Mouse (Mus musculus) limb, embryonic 11.5 days (tissue): ENCODE data around the gene Psmg3. TPM values are rescaled to one million over a fixed set of nuclear protein-coding genes. Genes with fewer than 3 reads are reported as not detected.

Experiments
- ATAC-seq: fragments of 200-750 bp; cut with Nextera tagmentation; 2 replicates; pipeline ENCODE4 v1.8.0; 2017; ENCODE audit warnings: low read depth; ENCODE audit not compliant: insufficient number of reproducible peaks, low FRiP score, low TSS enrichment
- DNase-seq: peaks from one replicate; pipeline ENCODE4 v3.0.0-alpha.2; 2015; ENCODE audit warnings: low spot score
- H3K27ac ChIP-seq: fragments of 300-500 bp; sonication (generic); replicated peaks from 2 replicates; pipeline ENCODE4 v1.5.1; 2014; ENCODE audit warnings: low read depth, mild to moderate bottlenecking, low read length
- H3K27me3 ChIP-seq: fragments of 300-500 bp; sonication (generic); 2 replicates; pipeline ENCODE4 v1.6.1; 2014; ENCODE audit warnings: mild to moderate bottlenecking, low read length, mixed read lengths; ENCODE audit not compliant: control insufficient read depth, insufficient read depth
- H3K36me3 ChIP-seq: fragments of 300-500 bp; sonication (generic); 2 replicates; pipeline ENCODE4 v1.6.1; 2014; ENCODE audit warnings: mild to moderate bottlenecking, low read length, moderate library complexity, mixed read lengths; ENCODE audit not compliant: control insufficient read depth, insufficient read depth
- H3K4me1 ChIP-seq: fragments of 300-500 bp; sonication (generic); 2 replicates; pipeline ENCODE4 v1.6.1; 2014; ENCODE audit warnings: low read length, mixed read lengths; ENCODE audit not compliant: control insufficient read depth, insufficient read depth
- H3K4me2 ChIP-seq: fragments of 300-500 bp; sonication (generic); 2 replicates; pipeline ENCODE4 v1.6.1; 2014; ENCODE audit warnings: low read depth, mild to moderate bottlenecking, moderate library complexity; ENCODE audit not compliant: severe bottlenecking
- H3K4me3 ChIP-seq: fragments of 300-500 bp; sonication (generic); 2 replicates; pipeline ENCODE4 v1.5.1; 2014; ENCODE audit warnings: low read depth, low read length
- H3K9ac ChIP-seq: fragments of 300-500 bp; sonication (generic); 2 replicates; pipeline ENCODE4 v1.6.1; 2014; ENCODE audit warnings: mild to moderate bottlenecking, low read length
- H3K9me3 ChIP-seq: fragments of 300-500 bp; sonication (generic); 2 replicates; pipeline ENCODE4 v1.6.1; 2016; ENCODE audit warnings: low read length; ENCODE audit not compliant: control insufficient read depth
- WGBS: fragments of 180-500 bp; shearing (Covaris S2); extraction: QIAGEN DNeasy Blood & Tissue Kit; methylation state at CpG from one replicate; pipeline ENCODE4 v1.1.7; 2014; 5-methylcytosine and 5-hydroxymethylcytosine counted together
- polyA plus RNA-seq: library from polyadenylated mRNA; unstranded; fragments of >200 nt; fragmentation: Nextera tagmentation; extraction: Ambion mirVana; gene quantifications from 2 replicates; pipeline ENCODE4 v1.2.1, GENCODE M21; 2014

The Psmg3 gene
- polyA plus RNA-seq, result 75.0 and 82.9 TPM in 2 replicates

DNA sequence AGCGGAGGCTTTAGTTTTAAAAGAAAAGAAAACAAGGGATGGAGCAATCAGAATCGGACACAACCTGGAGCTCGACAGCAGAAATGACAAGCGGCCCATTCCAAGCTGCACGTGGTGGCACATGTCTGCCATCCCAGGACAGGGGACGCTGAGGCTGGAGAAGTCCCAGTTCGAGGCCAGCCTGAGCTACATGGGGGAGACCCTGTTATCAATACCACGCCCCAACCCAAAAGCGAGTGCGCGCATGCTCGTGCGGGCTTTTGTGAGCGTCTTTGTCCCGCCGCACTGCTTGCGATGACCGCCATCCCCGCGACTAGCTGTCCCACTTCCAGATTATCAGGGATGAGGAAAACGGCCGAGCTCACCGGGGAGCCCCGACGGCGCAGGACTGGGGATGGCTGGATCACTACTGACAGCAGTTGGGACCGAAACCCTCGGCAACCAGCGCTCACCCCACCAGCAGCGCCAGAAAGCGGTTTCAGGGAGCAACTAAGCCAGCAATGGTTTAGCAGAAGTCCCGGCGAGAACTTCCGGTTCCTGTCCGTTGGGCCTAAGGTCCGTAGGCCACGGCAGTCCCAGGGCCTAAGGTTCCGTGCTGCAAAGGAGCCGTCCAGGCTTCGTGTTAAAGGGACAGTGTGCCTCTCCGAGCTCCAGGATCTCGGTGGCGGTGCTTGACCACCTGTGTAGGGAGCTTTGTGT lies at the start of gene Psmg3, which contains the start of gene Gm26938:
TSS of gene Psmg3 (minus strand) at position 529 of the 699 bp plus-strand sequence.
TSS of gene Gm26938 (minus strand) at position 51 of the 699 bp plus-strand sequence.
- H3K9ac ChIP-seq, result peak within 1 kb of the TSS; percentile 87
- H3K4me1 ChIP-seq, result peaks cover 17% of the 10 kb centered on the region
- WGBS, result under 1% methylated on average over 43 of the region's 43 CpGs
- H3K4me2 ChIP-seq, result peak within 1 kb of the TSS; percentile 92
- peak; percentile 77 for ATAC-seq
- H3K36me3 ChIP-seq, result peaks cover 7% of the 10 kb centered on the region; the same call in 1 of the 2 replicates
- DNase-seq, result peak; percentile 97
- peak within 1 kb of the TSS; percentile 56 for H3K27ac ChIP-seq
- no peaks in the 10 kb centered on the region for H3K27me3 ChIP-seq
- peak within 1 kb of the TSS; percentile 93 for H3K4me3 ChIP-seq
- no peaks in the 10 kb centered on the region for H3K9me3 ChIP-seq

DNA sequence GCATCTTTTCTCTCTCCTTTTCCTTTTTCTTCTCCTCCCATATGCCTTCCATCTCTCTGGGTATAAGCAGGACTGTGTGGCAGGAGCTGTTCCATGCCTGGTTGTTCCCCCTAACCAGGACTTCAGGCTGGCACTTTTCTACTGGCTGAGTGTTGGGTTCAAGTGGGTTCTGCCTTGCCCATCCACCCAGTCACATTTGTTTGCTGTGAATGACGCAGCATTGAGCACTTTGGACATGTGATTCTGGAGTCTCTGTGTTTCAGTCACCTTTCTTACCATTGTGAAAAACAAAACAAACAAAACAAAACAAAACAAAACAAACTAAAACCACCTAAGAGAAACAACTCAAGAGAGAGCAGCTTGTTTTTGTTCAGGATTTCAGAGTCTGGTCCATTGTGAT lies 44.8 kb upstream of the Psmg3 start:
- Histone ChIP-seq H3K4me1 (no peaks in the 10 kb centered on the region), H3K27ac (no peak overlapping the region), H3K36me3 (no peaks in the 10 kb centered on the region), H3K27me3 (no peaks in the 10 kb centered on the region), H3K9ac (no peak overlapping the region), H3K4me3 (no peak overlapping the region), H3K4me2 (no peak overlapping the region), H3K9me3 (no peaks in the 10 kb centered on the region)
- DNase-seq (no peak), ATAC-seq (no peak)
- WGBS, result 86% methylated on average over 1 of the region's 1 CpGs

DNA sequence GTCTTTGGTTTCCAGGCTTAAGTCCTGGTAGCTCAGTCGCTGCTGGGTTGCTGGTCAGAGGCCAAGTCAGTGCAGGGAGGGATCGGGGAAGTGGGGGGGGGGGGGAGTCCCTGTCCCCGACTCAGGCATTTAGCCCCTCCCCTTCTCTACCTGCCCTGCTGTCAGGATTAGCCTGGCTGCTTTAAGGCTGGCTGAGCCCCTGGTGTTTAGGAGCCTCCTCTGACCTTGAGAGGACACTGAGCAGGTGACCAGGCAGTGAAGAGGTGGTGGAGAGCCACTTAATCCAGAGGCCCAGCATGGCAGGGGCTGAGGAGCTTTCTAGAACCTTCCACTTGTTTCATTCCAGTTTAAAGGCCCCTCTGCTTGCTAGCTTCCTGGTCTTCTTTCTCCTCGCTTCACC lies 44.2 kb upstream of the Psmg3 start:
- no peak overlapping the region for H3K4me3 ChIP-seq
- no peak overlapping the region for H3K4me2 ChIP-seq
- 24% methylated on average over 4 of the region's 4 CpGs for WGBS
- no peak overlapping the region for H3K27ac ChIP-seq
- no peaks in the 10 kb centered on the region for H3K4me1 ChIP-seq
- no peak for DNase-seq
- no peaks in the 10 kb centered on the region for H3K27me3 ChIP-seq
- H3K9ac ChIP-seq, result no peak overlapping the region
- H3K36me3 ChIP-seq, result no peaks in the 10 kb centered on the region
- no peaks in the 10 kb centered on the region for H3K9me3 ChIP-seq
- ATAC-seq, result no peak

DNA sequence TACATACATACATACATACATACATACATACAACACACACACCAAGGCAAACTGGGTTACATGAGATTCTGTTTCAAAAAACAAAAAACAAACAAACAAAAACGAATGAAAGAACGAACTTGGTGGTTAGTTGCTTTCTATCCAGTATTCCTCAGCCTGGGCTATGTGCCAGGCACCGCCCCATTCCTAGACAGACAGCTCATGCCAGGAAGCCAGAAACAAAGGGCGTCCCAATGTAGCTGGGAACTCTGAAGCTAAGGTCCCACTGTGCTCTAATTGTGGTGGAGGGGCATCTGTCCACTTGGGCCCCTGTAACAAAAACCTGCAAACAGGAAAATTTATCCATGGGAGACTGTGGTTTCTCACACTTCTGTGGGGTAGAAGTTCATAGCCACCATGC lies 36.1 kb upstream of the Psmg3 start:
- 76% methylated on average over 4 of the region's 4 CpGs for WGBS

DNA sequence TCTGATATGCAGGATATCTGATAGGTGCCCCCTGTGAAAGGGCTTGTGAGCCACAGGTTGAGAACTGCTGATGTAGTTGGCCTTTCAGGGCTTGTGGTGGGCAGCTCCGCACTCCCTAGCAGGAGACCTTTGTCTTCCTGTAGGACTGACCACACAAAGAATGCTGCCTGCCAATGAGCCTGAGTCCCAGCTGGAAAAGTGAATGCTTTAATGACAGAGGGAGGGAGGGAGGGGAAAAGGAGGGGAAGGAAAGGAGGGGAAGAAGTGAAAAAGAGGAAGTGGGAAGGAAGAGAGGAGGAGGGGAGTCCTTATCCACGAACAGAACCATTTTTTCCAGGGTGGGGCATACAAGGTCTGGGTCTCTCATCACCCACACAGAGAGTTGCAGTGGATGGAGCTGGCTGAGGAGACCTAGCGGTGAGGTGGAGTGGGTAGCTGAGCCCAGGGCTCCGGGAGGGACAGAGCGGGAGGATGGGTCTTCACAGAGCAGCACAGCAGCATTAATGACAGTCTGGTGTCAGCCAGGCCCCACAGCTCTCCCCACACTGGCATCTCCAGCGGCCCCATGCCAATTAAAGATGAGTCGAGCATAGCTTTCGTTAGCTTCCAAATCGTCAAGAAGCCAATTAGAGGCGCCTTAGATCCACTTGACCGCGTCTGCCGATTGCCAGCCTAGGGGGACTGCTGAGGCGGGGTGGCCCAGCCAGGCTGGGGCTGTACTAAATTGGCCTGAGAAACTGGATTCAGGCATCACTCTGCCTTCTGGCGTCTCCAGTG lies 33.8 kb upstream of the Psmg3 start:
- Histone ChIP-seq H3K4me2 (no peak overlapping the region), H3K4me1 (no peaks in the 10 kb centered on the region), H3K27me3 (no peaks in the 10 kb centered on the region), H3K36me3 (no peaks in the 10 kb centered on the region), H3K9ac (no peak overlapping the region), H3K4me3 (no peak overlapping the region), H3K27ac (no peak overlapping the region), H3K9me3 (no peaks in the 10 kb centered on the region)
- 50% methylated on average over 15 of the region's 15 CpGs for WGBS
- ATAC-seq, result no peak
- no peak for DNase-seq

More for the DNA sequence above, 36.1 kb upstream of the Psmg3 start:
- Histone ChIP-seq H3K4me2 (no peak overlapping the region), H3K36me3 (no peaks in the 10 kb centered on the region), H3K4me3 (no peak overlapping the region), H3K4me1 (no peaks in the 10 kb centered on the region), H3K9ac (no peak overlapping the region), H3K27ac (no peak overlapping the region), H3K9me3 (no peaks in the 10 kb centered on the region), H3K27me3 (no peaks in the 10 kb centered on the region)
- ATAC-seq (no peak), DNase-seq (no peak)

DNA sequence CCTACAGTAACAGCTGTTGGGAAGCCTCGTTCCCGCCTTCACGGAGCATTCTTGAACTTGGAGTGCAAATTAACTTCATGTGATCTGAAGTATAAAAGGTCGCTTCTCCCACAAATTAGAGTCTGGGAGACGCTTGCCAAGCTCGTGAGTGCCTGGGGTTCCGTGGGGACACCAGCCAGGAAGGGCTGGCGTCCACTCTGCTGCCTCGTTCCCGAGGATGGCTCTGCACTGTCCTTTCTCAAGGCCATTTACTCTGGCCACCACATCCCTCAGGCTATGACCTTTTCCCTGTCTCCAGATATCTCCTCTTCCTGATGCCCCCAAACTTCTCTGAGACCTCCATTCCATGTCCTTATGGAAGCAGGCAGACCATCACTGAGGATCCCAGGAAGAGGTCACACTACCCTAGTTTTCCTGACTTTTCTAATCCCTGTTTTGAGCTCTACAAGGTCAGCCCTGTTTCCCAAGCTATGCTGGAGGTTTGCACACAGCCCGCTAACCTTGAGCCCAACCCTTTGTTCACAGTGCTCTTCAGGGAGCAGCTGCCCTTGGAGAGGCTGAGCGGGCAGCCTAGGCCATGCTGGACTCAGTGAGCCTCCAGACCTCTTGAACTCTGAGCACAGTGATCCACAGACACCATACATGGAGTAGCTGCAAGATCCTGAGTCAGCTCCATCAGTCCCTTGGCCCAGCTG lies 23.1 kb upstream of the Psmg3 start:
- Histone ChIP-seq H3K9me3 (peaks cover 2% of the 10 kb centered on the region; the same call in 1 of the 2 replicates), H3K9ac (no peak overlapping the region), H3K27ac (no peak overlapping the region), H3K4me3 (no peak overlapping the region), H3K4me2 (no peak overlapping the region), H3K36me3 (no peaks in the 10 kb centered on the region), H3K4me1 (no peaks in the 10 kb centered on the region), H3K27me3 (no peaks in the 10 kb centered on the region)
- 84% methylated on average over 12 of the region's 12 CpGs for WGBS
- no peak for ATAC-seq
- DNase-seq, result no peak

DNA sequence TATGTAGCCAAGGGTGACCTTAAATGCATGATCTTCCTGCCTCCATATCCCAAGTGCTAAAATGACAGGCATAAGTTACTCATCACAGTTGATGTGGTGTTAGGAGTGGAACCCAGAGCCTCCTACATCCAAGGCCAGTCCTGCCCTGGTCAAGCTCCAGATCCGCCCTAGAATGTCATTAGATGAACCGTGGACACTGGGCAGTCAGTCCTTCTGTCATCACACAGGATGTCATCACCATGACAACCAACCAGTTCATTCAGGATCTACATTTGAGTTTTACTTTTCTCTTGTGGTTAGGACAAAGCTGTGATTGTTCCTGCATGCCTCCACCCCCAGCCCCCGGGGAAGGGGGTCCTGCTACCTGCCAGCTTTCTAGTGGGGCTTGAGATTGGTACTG lies 12.5 kb upstream of the Psmg3 start:
- Histone ChIP-seq H3K27ac (no peak overlapping the region), H3K4me3 (no peak overlapping the region), H3K4me2 (no peak overlapping the region), H3K4me1 (no peaks in the 10 kb centered on the region), H3K9ac (no peak overlapping the region), H3K9me3 (no peaks in the 10 kb centered on the region), H3K27me3 (no peaks in the 10 kb centered on the region), H3K36me3 (no peaks in the 10 kb centered on the region)
- WGBS, result 67% methylated on average over 3 of the region's 3 CpGs
- ATAC-seq, result no peak
- no peak for DNase-seq

DNA sequence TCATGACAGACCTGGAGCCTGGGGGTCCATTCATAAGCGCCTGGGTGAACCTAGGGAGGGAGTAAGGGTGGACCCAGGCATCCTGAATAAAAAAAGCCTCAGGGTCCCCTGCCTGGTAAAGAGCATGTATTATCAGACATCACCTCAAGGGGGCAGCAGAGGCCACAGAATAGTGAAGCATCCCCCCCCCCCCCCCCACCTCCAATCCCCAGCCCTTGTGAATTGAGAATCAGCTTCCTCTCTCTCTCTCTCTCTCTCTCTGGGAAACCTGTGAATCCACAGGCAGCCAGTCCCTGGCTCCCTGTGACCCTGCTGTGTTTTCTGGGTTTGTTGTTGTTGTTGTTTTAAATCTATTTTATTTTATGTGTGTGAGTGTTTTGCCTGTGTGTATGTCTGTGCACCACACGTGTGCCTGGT lies 11.8 kb upstream of the Psmg3 start:
- H3K4me3 ChIP-seq, result no peak overlapping the region
- H3K27me3 ChIP-seq, result no peaks in the 10 kb centered on the region
- H3K36me3 ChIP-seq, result no peaks in the 10 kb centered on the region
- WGBS, result 24% methylated on average over 2 of the region's 2 CpGs
- H3K9me3 ChIP-seq, result no peaks in the 10 kb centered on the region
- no peak overlapping the region for H3K27ac ChIP-seq
- no peaks in the 10 kb centered on the region for H3K4me1 ChIP-seq
- H3K9ac ChIP-seq, result no peak overlapping the region
- DNase-seq, result peak; percentile 84
- ATAC-seq, result 0 out of 2 replicates have a peak, but pooled peaks have one; percentile 54
- no peak overlapping the region for H3K4me2 ChIP-seq
